Mouse (Mus musculus) midbrain, postnatal 0 days (tissue): Measurements from ENCODE around the gene Pabpn1l. TPM values are rescaled to one million over a fixed set of nuclear protein-coding genes. Genes with fewer than 3 reads are reported as not detected.

Experiments
- ATAC-seq: fragments of 200-750 bp; cut with Nextera tagmentation; 2 replicates; pipeline ENCODE4 v1.8.0; 2017; ENCODE audit warnings: moderate number of reproducible peaks, mild to moderate bottlenecking, moderate TSS enrichment, moderate library complexity; ENCODE audit not compliant: low FRiP score
- DNase-seq: peaks from one replicate; pipeline ENCODE4 v3.0.0-alpha.2; 2015; ENCODE audit warnings: low spot score
- H3K27ac ChIP-seq: fragments of 300-500 bp; sonication (generic); 2 replicates; pipeline ENCODE4 v1.5.1; 2014; ENCODE audit warnings: low read depth, mild to moderate bottlenecking, low read length, mixed read lengths
- H3K27me3 ChIP-seq: fragments of 300-500 bp; sonication (generic); 2 replicates; pipeline ENCODE4 v1.6.1; 2014; ENCODE audit warnings: low read length, control low read depth, mixed read lengths; ENCODE audit not compliant: insufficient read depth
- H3K36me3 ChIP-seq: fragments of 300-500 bp; sonication (generic); 2 replicates; pipeline ENCODE4 v1.6.1; 2014; ENCODE audit warnings: low read length, control low read depth, mixed read lengths; ENCODE audit not compliant: insufficient read depth
- H3K4me1 ChIP-seq: fragments of 300-500 bp; sonication (generic); 2 replicates; pipeline ENCODE4 v1.6.1; 2014; ENCODE audit warnings: mild to moderate bottlenecking, control low read depth, antibody characterized with exemption, low read length, mixed read lengths; ENCODE audit not compliant: insufficient read depth
- H3K4me2 ChIP-seq: fragments of 300-500 bp; sonication (generic); 2 replicates; pipeline ENCODE4 v1.6.1; 2014; ENCODE audit warnings: low read depth, mild to moderate bottlenecking, low read length, mixed read lengths; ENCODE audit not compliant: poor library complexity, severe bottlenecking
- H3K4me3 ChIP-seq: fragments of 300-500 bp; sonication (generic); 2 replicates; pipeline ENCODE4 v1.5.1; 2014; ENCODE audit warnings: low read depth, mild to moderate bottlenecking, low read length, moderate library complexity
- H3K9ac ChIP-seq: fragments of 300-500 bp; sonication (generic); replicated peaks from 2 replicates; pipeline ENCODE4 v1.6.1; 2014; ENCODE audit warnings: mild to moderate bottlenecking, low read length, moderate library complexity, mixed read lengths; ENCODE audit not compliant: poor library complexity, severe bottlenecking
- H3K9me3 ChIP-seq: fragments of 300-500 bp; sonication (generic); 2 replicates; pipeline ENCODE4 v1.6.1; 2016; ENCODE audit warnings: low read length, control low read depth
- CTCF ChIP-seq: IDR thresholded peaks from 2 replicates; pipeline ENCODE4 v1.5.1; 2016; ENCODE audit warnings: antibody characterized with exemption, mild to moderate bottlenecking
- WGBS: fragments of 180-500 bp; shearing (Covaris S2); extraction: QIAGEN DNeasy Blood & Tissue Kit; methylation state at CpG from one replicate; pipeline ENCODE4 v1.1.7; 2014; 5-methylcytosine and 5-hydroxymethylcytosine counted together
- polyA plus RNA-seq: library from polyadenylated mRNA; unstranded; fragments of >200 nt; fragmentation: Nextera tagmentation; extraction: Ambion mirVana; gene quantifications from 2 replicates; pipeline ENCODE4 v1.2.1, GENCODE M21; 2015
- total RNA-seq: library from RNA; depleted of rRNA; stranded (reverse); fragments of >200 nt; gene quantifications from 2 replicates; pipeline ENCODE4 v1.2.3, GENCODE M21; 2014

Pabpn1l gene
- total and polyA plus RNA-seq, 2 experiments from 2014 or later: not detected

DNA sequence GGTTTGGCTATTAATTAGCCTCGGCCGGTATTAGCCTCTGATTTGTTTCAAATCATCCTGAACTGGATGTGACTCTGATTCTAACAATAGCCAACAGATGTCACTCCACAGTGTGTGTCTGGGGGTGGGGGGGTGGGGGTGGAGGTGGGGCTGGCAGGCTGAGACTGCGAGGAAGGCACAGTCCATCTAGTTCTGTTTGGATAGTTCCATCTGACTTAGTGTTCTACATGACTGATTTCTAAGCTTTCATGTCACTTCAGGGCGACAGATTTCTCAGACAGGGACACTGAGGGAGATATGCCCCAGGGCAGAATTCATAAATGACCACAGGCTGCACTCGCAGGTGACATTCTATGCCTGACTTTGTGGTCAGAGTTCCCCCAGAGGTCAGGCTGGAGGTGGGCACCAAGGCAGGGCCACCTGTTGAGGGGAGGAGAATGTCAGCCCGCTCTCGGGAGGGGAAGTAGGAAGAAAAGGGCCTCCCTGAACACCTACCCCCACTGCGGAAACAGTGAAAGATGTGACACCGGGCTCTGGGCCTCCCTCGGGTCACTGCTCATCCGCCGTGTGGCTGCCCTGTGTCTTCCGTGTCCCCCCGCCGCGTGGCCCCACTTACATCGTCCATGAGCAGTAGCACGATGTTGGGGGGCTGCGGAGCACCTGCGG is 11.8 kb downstream of the Pabpn1l start:
- 1% methylated on average over 20 of the region's 20 CpGs for WGBS
- Histone ChIP-seq H3K27me3 (no peaks in the 10 kb centered on the region), H3K36me3 (peaks cover 8% of the 10 kb centered on the region; the same call in 1 of the 2 replicates), H3K4me2 (peak overlapping the region; percentile 70), H3K9ac (peak overlapping the region; percentile 63), H3K27ac (peak overlapping the region; percentile 68), H3K4me3 (peak overlapping the region; percentile 75), H3K9me3 (no peaks in the 10 kb centered on the region), H3K4me1 (peaks cover 6% of the 10 kb centered on the region; the same call in 1 of the 2 replicates)
- no peak for TF ChIP-seq CTCF
- ATAC-seq (peak; percentile 25; the same call in 1 of the 2 replicates), DNase-seq (peak; percentile 17)

DNA sequence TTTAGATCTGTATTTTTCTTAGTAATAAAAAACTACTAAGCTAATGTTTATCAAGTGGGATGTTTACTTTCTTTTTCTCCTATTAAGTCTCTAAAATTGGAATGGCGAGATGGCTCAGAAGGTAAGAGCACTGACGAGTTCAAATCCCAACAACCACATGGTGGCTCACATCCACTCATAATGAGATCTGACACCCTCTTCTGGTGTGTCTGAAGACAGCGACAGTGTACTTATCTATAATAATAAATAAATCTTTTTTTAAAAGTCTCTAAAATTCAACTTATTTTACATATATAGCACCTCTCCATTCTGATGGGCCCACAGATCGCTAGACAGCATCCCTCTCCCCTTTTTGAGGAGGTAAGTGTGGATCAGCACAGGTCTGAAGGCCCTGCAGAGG is 12.3 kb downstream of the Pabpn1l start:
- Histone ChIP-seq H3K4me1 (peaks cover 6% of the 10 kb centered on the region; the same call in 1 of the 2 replicates), H3K4me3 (peak overlapping the region; percentile 75), H3K27ac (no peak overlapping the region), H3K36me3 (peaks cover 8% of the 10 kb centered on the region; the same call in 1 of the 2 replicates), H3K4me2 (peak overlapping the region; percentile 70), H3K27me3 (no peaks in the 10 kb centered on the region), H3K9me3 (no peaks in the 10 kb centered on the region), H3K9ac (no peak overlapping the region; the same call in 1 of the 2 replicates)
- peak; percentile 42 for TF ChIP-seq CTCF
- ATAC-seq (no peak), DNase-seq (no peak)
- 43% methylated on average over 4 of the region's 4 CpGs for WGBS

DNA sequence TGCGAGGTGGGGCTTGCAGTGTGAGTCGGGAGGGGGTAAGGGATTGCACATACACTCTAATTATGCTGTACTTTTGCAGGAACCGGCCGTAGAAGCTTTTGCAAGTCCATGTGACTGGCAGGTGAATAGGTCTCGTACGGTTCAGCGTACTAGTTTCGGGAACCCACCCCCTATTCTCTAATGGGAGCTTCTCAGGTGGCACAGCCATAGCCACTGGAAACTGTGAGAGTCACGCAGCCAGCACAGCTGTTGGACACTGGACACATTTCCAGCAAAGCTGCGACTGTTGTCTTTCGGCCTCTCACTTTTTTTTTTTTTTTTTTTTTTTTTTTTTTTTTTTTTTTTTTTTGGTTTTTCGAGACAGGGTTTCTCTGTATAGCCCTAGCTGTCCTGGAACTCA is 15.7 kb downstream of the Pabpn1l start:
- ATAC-seq: no peak
- Histone ChIP-seq H3K4me3 (no peak overlapping the region), H3K9ac (no peak overlapping the region), H3K36me3 (0 out of 2 replicates have a peak, but pooled peaks cover 4% of the 10 kb centered on the region), H3K4me1 (no peaks in the 10 kb centered on the region), H3K27ac (no peak overlapping the region), H3K4me2 (no peak overlapping the region), H3K27me3 (no peaks in the 10 kb centered on the region), H3K9me3 (no peaks in the 10 kb centered on the region)
- no peak for DNase-seq
- 83% methylated on average over 11 of the region's 12 CpGs for WGBS
- no peak for TF ChIP-seq CTCF

DNA sequence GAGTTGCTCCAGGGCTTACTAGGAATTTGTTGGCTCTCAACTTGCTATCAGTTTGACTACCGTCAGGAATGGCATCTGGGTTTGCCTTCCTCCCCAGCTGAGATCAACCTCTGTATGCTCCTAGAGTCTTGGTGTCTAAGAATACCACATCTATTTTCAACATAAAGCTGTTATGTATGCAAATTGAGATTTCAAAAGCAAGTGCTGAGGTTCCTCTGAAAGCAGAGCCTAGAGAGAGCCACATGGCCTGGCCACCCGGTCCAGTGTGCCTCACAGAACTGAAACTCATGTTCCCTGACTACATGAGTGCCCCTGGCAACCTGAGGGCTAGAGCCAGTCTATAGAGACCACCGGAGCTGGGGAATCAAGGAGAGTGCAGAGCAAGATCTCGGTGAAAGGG is 17.2 kb downstream of the Pabpn1l start:
- H3K4me1 ChIP-seq: no peaks in the 10 kb centered on the region
- 0 out of 2 replicates have a peak, but pooled peaks cover 13% of the 10 kb centered on the region for H3K36me3 ChIP-seq
- no peaks in the 10 kb centered on the region for H3K27me3 ChIP-seq
- no peak overlapping the region for H3K4me3 ChIP-seq
- no peak for DNase-seq
- H3K27ac ChIP-seq: no peak overlapping the region
- H3K9me3 ChIP-seq: no peaks in the 10 kb centered on the region
- WGBS: 81% methylated on average over 4 of the region's 4 CpGs
- no peak overlapping the region for H3K4me2 ChIP-seq
- TF ChIP-seq CTCF: no peak
- no peak overlapping the region for H3K9ac ChIP-seq
- no peak for ATAC-seq

DNA sequence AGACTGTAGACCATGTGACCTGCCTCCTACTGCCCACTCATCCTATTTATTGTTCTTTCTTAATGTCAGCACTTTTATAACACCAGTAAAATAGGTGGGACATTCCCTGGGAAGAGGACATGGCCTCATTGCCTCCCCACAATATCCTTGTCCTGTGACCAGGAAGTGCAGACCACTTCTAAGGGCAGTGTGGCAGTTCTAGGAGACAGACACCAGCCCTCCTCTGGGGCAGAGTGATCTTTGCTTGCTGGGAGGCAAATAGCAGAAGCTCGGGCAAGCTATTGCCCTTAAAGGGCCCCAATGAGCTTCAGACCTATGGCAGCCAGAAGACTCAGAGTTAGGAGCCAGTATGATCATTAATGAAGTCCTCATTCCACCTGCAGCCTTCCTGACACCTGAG is 17.9 kb downstream of the Pabpn1l start:
- WGBS: 83% methylated on average over 1 of the region's 1 CpGs
- no peak overlapping the region for H3K9ac ChIP-seq
- no peak overlapping the region for H3K4me3 ChIP-seq
- TF ChIP-seq CTCF: no peak
- no peak overlapping the region for H3K27ac ChIP-seq
- 0 out of 2 replicates have a peak, but pooled peaks cover 16% of the 10 kb centered on the region for H3K36me3 ChIP-seq
- H3K4me1 ChIP-seq: no peaks in the 10 kb centered on the region
- no peak for DNase-seq
- ATAC-seq: no peak
- H3K4me2 ChIP-seq: no peak overlapping the region
- no peaks in the 10 kb centered on the region for H3K27me3 ChIP-seq
- no peaks in the 10 kb centered on the region for H3K9me3 ChIP-seq

DNA sequence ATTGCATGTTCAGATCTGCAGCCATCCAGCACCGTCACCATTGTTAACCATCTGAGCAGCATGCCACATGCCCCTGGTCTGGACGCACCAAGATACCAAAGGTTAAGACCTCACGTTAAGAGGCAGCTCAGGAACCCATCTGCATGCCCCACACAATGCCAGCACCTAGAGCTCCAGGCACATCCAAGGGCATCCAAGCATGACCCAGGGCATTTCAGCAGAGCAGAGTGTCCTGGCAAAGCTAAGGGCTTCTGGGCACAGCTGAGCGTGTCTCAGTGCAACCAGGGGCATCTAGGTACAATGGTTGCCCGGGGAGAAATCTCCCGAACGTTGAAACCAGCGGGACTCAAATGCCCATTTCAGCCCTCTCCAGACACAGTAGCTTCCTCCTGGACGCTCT is 21.9 kb downstream of the Pabpn1l start:
- H3K4me2 ChIP-seq: no peak overlapping the region
- H3K9ac ChIP-seq: no peak overlapping the region
- DNase-seq (no peak), ATAC-seq (no peak)
- no peaks in the 10 kb centered on the region for H3K9me3 ChIP-seq
- 0 out of 2 replicates have a peak, but pooled peaks cover 29% of the 10 kb centered on the region for H3K36me3 ChIP-seq
- H3K4me1 ChIP-seq: no peaks in the 10 kb centered on the region
- H3K27ac ChIP-seq: no peak overlapping the region
- TF ChIP-seq CTCF: no peak
- H3K4me3 ChIP-seq: no peak overlapping the region
- 90% methylated on average over 9 of the region's 9 CpGs for WGBS
- no peaks in the 10 kb centered on the region for H3K27me3 ChIP-seq
